Mouse (Mus musculus) CH12.LX (cell line): ENCODE measurements around the gene Znhit3. TPM values are rescaled to one million over a fixed set of nuclear protein-coding genes. Genes with fewer than 3 reads are reported as not detected.

ENCODE experiments used
- DNase-seq: peaks from one replicate; pipeline ENCODE4 v3.0.0-alpha.2; 2013; ENCODE audit errors: extremely low read depth
- H3K27ac ChIP-seq: 2 replicates; pipeline ENCODE4 v1.5.1; 2012; ENCODE audit warnings: low read depth, mild to moderate bottlenecking, control low read depth, moderate library complexity; ENCODE audit not compliant: insufficient read depth
- H3K27me3 ChIP-seq: replicated peaks from 2 replicates; pipeline ENCODE3; 2012; ENCODE audit warnings: inconsistent platforms
- H3K36me3 ChIP-seq, 2 experiments: replicated peaks in 1 of 2; 2 replicates each; pipeline versions ENCODE3 to v1.6.1; 2012; ENCODE audit warnings: inconsistent platforms in 1 of 2, low read length in 1 of 2, mild to moderate bottlenecking in 1 of 2, mixed read lengths in 1 of 2, moderate library complexity in 1 of 2; ENCODE audit not compliant: control insufficient read depth in 1 of 2, insufficient read depth in 1 of 2
- H3K4me1 ChIP-seq, 2 experiments: 2 replicates each; pipeline ENCODE4 v1.6.1; 2012; ENCODE audit warnings: inconsistent platforms in 1 of 2, moderate library complexity in 1 of 2; ENCODE audit not compliant: insufficient read depth in 2 of 2, control insufficient read depth in 1 of 2
- H3K4me2 ChIP-seq: 2 replicates; pipeline ENCODE4 v1.6.1; 2012; ENCODE audit warnings: low read depth, mild to moderate bottlenecking, control low read depth; ENCODE audit not compliant: poor library complexity, insufficient read depth, severe bottlenecking
- H3K4me3 ChIP-seq, 3 experiments: fragments of 150-350 bp in 1 of 3; sonication (generic) in 1 of 3; replicated peaks in 1 of 3; 2 replicates each; pipeline versions ENCODE3 to v1.5.1; 2011 to 2012; ENCODE audit warnings: low read depth in 2 of 3, low read length in 2 of 3, mild to moderate bottlenecking in 2 of 3, moderate library complexity in 2 of 3, control low read depth in 1 of 3, improper control_type of control experiment in 1 of 3, inconsistent platforms in 1 of 3, mixed read lengths in 1 of 3; ENCODE audit not compliant: poor library complexity in 1 of 3
- H3K79me2 ChIP-seq: replicated peaks from 2 replicates; pipeline ENCODE4 v1.6.1; 2012; ENCODE audit warnings: mild to moderate bottlenecking, moderate library complexity; ENCODE audit not compliant: control insufficient read depth, poor library complexity, insufficient read depth, severe bottlenecking; ENCODE audit errors: extremely low read depth
- H3K9ac ChIP-seq: 2 replicates; pipeline ENCODE4 v1.6.1; 2012; ENCODE audit warnings: low read depth, mild to moderate bottlenecking, control low read depth, moderate library complexity; ENCODE audit not compliant: insufficient read depth
- H3K9me3 ChIP-seq: replicated peaks from 2 replicates; pipeline ENCODE3; 2012; ENCODE audit warnings: low read length, inconsistent platforms, mixed read lengths
- E2F4 ChIP-seq: IDR thresholded peaks from 2 replicates; pipeline ENCODE4 v1.6.1; 2011; ENCODE audit warnings: low read depth, low read length, improper control_type of control experiment; ENCODE audit not compliant: insufficient replicate concordance
- ELF1 ChIP-seq: IDR thresholded peaks from 2 replicates; pipeline ENCODE4 v1.6.1; 2014; ENCODE audit warnings: low read depth, mild to moderate bottlenecking, inconsistent platforms, low read length, improper control_type of control experiment
- IRF4 ChIP-seq: IDR thresholded peaks from 2 replicates; pipeline ENCODE4 v1.6.1; 2014; ENCODE audit warnings: low read depth, mild to moderate bottlenecking, inconsistent platforms, low read length, improper control_type of control experiment
- JUN ChIP-seq: IDR thresholded peaks from 2 replicates; pipeline ENCODE4 v1.6.1; 2011; ENCODE audit warnings: low read depth, mild to moderate bottlenecking, low read length, improper control_type of control experiment, moderate library complexity; ENCODE audit not compliant: insufficient read depth
- JUND ChIP-seq: conservative IDR thresholded peaks from 2 replicates; pipeline ENCODE4 v1.6.1; 2011; ENCODE audit warnings: low read depth, low read length, improper control_type of control experiment
- MAFK ChIP-seq: IDR thresholded peaks from 2 replicates; pipeline ENCODE4 v1.6.1; 2011; ENCODE audit warnings: low read length, improper control_type of control experiment; ENCODE audit not compliant: insufficient replicate concordance
- MAX ChIP-seq: IDR thresholded peaks from 2 replicates; pipeline ENCODE4 v1.6.1; 2011; ENCODE audit warnings: low read length, improper control_type of control experiment
- MXI1 ChIP-seq: IDR thresholded peaks from 2 replicates; pipeline ENCODE4 v1.6.1; 2011; ENCODE audit warnings: mild to moderate bottlenecking, low read depth, low read length, improper control_type of control experiment
- MYC ChIP-seq: IDR thresholded peaks from 2 replicates; pipeline ENCODE4 v1.6.1; 2011; ENCODE audit warnings: low read depth, mild to moderate bottlenecking, improper control_type of control experiment, low read length
- NELFE ChIP-seq: IDR thresholded peaks from 2 replicates; pipeline ENCODE4 v1.6.1; 2011; ENCODE audit warnings: low read depth, low read length, improper control_type of control experiment
- POLR2A ChIP-seq: IDR thresholded peaks from 2 replicates; pipeline ENCODE4 v1.6.1; 2011; ENCODE audit warnings: low read depth, mild to moderate bottlenecking, improper control_type of control experiment, low read length
- RAD21 ChIP-seq: IDR thresholded peaks from 2 replicates; pipeline ENCODE4 v1.6.1; 2011; ENCODE audit warnings: low read depth, mild to moderate bottlenecking, low read length, improper control_type of control experiment, moderate library complexity
- RCOR1 ChIP-seq: conservative IDR thresholded peaks from 2 replicates; pipeline ENCODE4 v1.6.1; 2012; ENCODE audit warnings: low read depth, mild to moderate bottlenecking, inconsistent platforms, low read length, improper control_type of control experiment
- TBP ChIP-seq: conservative IDR thresholded peaks from 2 replicates; pipeline ENCODE4 v1.6.1; 2011; ENCODE audit warnings: low read depth, low read length, improper control_type of control experiment
- USF2 ChIP-seq: conservative IDR thresholded peaks from 2 replicates; pipeline ENCODE4 v1.6.1; 2011; ENCODE audit warnings: low read depth, low read length, improper control_type of control experiment
- ZC3H11A ChIP-seq: IDR thresholded peaks from 2 replicates; pipeline ENCODE4 v1.6.1; 2012; ENCODE audit warnings: low read depth, mild to moderate bottlenecking, inconsistent platforms, low read length, improper control_type of control experiment
- dilution Hi-C: fragments of 300-500 bp; cut with MboI; formaldehyde crosslinking; loops from 2 replicates; pipeline ENCODE4 v1.14.3; 2020; ENCODE audit warnings: low sequenced_read_pairs; ENCODE audit not compliant: extremely low pct_unique_long_range_greater_than_20kb, extremely low pct_ligation_motif_present
- in situ Hi-C: fragments of 300-500 bp; cut with MboI; formaldehyde crosslinking; loops from 3 replicates; pipeline ENCODE4 v1.14.3; 2019; ENCODE audit warnings: low sequenced_read_pairs, low pct_ligation_motif_present, low pct_unique_long_range_greater_than_20kb, mixed read lengths
- polyA plus RNA-seq: library from polyadenylated mRNA; unstranded; fragments of >175 nt; gene quantifications from 2 replicates; pipeline ENCODE4 v1.2.1, GENCODE M21; 2012; ENCODE audit warnings: low read depth; ENCODE audit not compliant: insufficient read length
- total RNA-seq, 2 experiments: library from RNA; depleted of rRNA; stranded (reverse); fragments of 300-350 nt in 1 of 2; fragments of >200 nt in 1 of 2; gene quantifications; 2 replicates each; pipeline ENCODE4 v1.2.3; 2012 to 2014

The Znhit3 gene
- total and polyA plus RNA-seq, 3 experiments: 59.3 to 130 (median 62.9) TPM

GRCm38 (mm10) chr11:84960780-84961179 lies 44.6 kb upstream of the Znhit3 start:
- Histone ChIP-seq H3K36me3 (no peaks in the 10 kb centered on the region), H3K4me1 (0 out of 4 replicates have a peak, but pooled peaks cover 0 to 3% of the 10 kb centered on the region in 2 experiments), H3K4me2 (no peak overlapping the region), H3K4me3 (no peak overlapping the region), H3K9ac (no peak overlapping the region), H3K79me2 (no peaks in the 10 kb centered on the region), H3K9me3 (no peaks in the 10 kb centered on the region), H3K27me3 (peaks cover 95% of the 10 kb centered on the region), H3K27ac (no peak overlapping the region)
- in situ Hi-C loops: no loop called here
- dilution Hi-C loops: no loop called here
- TF ChIP-seq TBP (no peak), MAX (no peak), ZC3H11A (no peak), MYC (no peak), POLR2A (no peak), JUN (no peak), ELF1 (no peak)
- no peak for DNase-seq

DNA sequence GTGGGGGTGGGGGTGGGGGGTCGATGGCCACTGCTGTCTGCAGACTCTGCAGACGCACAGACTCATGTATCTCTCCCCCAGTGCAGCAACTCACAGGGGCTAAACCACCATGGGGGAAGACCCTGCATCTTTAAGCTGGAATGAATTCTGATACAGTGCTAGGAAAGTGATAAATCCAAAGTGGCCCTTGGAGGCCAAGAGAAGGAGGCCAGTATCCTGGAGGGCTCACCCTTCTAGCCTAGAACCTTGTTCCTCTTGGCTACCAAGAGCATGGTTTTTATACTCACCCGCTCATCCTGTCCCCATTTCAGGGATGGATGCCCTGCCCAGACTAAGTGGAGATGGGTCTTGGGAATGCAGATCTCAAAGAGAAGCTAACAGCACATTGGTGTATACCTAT lies 44.1 kb upstream of the Znhit3 start:
- Histone ChIP-seq H3K27ac (no peak overlapping the region), H3K4me1 (0 out of 4 replicates have a peak, but pooled peaks cover 0 to 3% of the 10 kb centered on the region in 2 experiments), H3K4me3 (no peak overlapping the region), H3K79me2 (no peaks in the 10 kb centered on the region), H3K9me3 (no peaks in the 10 kb centered on the region), H3K36me3 (no peaks in the 10 kb centered on the region), H3K27me3 (peaks cover 93% of the 10 kb centered on the region), H3K9ac (no peak overlapping the region), H3K4me2 (no peak overlapping the region)
- dilution Hi-C loops (no loop called here), in situ Hi-C loops (no loop called here)
- TF ChIP-seq POLR2A (no peak), NELFE (no peak), E2F4 (no peak), USF2 (no peak), JUND (no peak), MAX (no peak), MXI1 (no peak), RAD21 (no peak), MAFK (no peak), IRF4 (no peak), RCOR1 (no peak)
- no peak for DNase-seq
